Mouse (Mus musculus) T-helper 17 cell (primary cell): Measurements from ENCODE around the gene Fgr.

Source experiments
- in situ Hi-C, 2 experiments: fragments of 300-600 bp; cut with MboI, MseI; formaldehyde crosslinking; loops; 1 replicate in 1 of 2; 2 replicates in 1 of 2; pipeline ENCODE4 v1.15.1; 2025; ENCODE audit warnings: high pct_unique_total_duplicates in 2 of 2

Gene Fgr

DNA sequence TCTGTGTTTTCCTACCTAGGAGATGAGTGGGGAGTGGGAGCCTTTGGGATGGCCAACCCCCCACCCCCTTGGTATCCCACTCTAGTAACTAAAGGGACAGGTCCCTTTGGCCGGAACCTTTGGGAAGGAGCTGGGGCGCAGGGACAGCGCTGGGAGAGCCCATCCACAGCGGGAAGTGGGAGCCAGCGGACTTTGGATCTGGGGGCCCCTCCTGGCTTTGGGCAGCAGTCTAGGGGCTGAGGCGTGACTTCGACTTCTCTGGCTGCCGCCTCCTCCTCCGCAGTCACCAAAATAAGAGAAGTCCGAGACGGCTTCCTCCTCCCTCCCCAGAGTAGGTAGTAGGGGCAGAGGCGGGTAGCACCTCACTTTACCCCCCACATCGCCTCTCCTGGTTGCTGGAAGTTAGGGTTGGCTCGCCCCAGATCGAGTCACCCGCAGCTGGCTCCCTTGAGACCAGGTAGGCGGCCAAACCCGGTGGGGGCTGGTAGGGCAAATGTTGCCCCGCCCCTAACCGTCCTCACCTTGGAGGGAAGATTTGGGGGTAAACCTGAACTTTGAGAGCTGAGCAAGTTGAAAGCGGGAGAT lies at the start of gene Fgr:
Gene Fgr, plus strand, starts transcription at position 282 of the 585 bp plus-strand sequence.
- in situ Hi-C loops = loop anchor here in 1 of 2 experiments (10.0 kb wide), 1 partner anchor 641 kb away; no protein-coding TSS in a partner anchor

- in situ Hi-C loops = loop anchor here (5.0 kb wide), 3 partner anchors 84 to 149 kb away; partner anchors contain the start of gene Ppp1r8 (in 1 of the 2)
These were observed 47.4 kb upstream of the Fgr start for GRCm38 (mm10) chr4:132926520-132926919.

DNA sequence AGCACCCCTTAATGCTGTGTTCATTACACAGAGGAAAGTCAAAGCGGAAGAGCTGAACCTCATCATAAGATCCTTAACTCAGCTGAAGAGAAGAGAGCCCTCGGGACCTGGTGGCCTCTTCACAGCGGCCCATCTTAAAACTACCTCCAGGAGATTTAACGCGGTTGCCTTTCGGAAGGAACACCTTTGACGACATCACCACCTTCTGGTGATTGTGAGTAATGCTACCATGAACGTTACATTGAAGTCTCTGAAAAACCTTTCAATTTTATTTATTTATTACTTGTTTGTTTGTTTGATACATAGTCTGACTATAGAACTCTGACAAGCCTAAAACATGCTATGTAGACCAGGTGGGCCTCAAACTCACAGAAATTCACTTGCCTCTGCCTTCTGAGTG lies 43.1 kb upstream of the Fgr start:
- in situ Hi-C loops = loop anchor here in 1 of 2 experiments (5.0 kb wide), 1 partner anchor 38 kb away; no protein-coding TSS in a partner anchor

DNA sequence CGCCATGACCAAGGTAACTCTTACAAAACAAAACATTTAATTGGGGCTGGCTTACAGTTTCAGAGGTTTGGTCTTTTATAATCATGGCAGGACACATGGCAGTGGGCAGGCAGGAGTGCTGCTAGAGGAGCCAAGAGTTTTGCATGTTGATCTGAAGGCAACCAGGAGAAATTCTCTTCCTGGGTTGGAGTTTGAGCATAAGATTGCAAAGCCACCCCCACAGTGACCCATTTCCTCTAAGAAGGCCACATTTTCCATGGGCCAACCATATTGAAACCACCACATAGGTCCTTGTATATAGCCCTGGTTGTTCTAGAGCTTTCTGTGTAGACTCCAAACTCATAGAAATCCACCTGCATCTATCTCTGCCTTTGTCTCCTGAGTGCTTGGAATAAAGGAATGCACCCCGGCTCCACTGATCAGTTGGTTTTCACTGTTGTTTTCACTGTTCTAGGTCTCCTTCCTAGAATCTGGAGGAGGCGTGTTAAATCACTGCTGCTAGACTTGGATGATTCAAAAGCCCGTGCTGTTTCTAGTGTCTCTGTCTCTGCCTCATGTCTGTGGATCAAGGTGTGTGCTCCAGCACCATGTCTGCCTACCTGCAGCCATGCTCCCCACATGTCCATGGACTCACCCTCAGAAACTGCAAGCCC lies 41.0 kb upstream of the Fgr start:
- in situ Hi-C loops = loop anchor here in 1 of 2 experiments (5.0 kb wide), 1 partner anchor 41 kb away; no protein-coding TSS in a partner anchor

GRCm38 (mm10) chr4:132934639-132935038 lies 39.3 kb upstream of the Fgr start:
- in situ Hi-C loops = loop anchor here in 1 of 2 experiments (5.0 kb wide), 1 partner anchor 42 kb away; no protein-coding TSS in a partner anchor

DNA sequence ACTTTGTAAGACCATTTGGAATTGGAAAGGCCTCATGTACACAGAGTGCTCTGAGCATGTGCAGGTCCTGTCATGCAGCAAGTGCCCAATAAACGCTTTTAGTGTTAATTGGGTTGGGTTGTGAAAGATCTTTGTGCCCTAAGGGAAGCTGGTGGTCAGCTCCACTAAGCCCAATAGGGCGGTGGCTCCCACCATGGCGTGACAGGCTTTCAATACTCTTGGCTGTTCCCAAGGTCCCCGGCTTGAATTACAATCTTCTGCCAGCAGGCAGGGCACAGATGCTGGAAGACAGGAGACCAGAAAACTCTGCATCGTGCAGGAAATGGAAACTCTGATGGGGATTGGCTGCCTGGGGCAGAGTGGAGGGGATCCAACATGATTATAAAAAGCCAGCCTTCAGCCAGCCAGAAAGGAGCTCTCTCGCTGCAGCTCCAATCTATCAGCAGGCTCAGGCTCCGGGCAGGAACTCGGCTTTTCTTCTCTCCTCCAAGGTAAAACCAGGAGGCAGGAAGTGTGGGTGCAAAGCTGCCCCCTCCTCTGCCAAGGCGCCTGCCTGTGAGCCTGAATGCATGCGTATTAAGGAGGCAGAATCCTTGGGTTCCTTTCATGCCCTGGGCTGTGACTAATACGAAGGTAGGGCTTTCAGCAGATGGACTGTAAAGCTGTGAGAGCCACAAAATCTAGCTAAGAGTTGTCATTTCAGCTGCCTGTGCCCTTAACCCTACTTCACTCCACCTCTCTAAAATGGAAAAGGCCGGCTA lies 35.5 kb upstream of the Fgr start:
- in situ Hi-C loops = no loop called here

GRCm38 (mm10) chr4:132939421-132940127 lies 34.3 kb upstream of the Fgr start:
- in situ Hi-C loops = no loop called here

DNA sequence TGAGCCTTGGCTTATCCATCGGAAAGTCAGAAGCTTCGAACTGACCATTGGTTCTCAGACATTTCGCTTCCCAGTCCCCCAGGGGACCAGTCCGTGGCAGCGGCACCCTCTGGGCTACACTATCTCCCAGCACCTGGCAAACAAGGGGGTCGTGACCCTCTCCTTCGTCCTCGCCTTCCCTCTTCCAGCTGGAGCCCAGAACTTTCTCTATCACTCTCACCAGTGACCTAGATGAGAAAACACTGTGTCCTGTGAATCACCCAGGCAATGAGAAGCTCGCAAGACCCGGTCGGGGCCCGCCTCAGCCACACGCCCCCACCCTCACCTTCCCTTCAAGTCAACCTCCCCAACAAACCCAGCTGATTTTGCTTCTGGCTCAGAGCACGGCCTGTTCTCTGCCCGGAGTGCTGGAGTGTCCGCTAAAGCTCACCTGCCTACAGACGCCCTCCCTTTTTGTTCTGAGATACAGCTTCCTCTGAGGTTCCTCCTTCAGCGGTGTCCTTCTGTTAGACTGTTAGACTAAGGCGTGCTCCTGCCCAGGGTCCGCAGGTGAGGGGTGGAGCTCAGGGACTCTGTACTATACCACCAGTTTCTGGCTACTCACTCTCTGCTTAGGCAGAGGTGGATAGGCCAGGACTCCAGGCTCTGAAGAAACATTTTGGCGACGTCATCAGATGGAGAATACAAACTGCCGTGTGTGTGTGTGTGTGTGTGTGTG lies 32.7 kb upstream of the Fgr start:
- in situ Hi-C loops = no loop called here

- in situ Hi-C loops = no loop called here
These were observed 30.8 kb upstream of the Fgr start for GRCm38 (mm10) chr4:132943088-132943487.

DNA sequence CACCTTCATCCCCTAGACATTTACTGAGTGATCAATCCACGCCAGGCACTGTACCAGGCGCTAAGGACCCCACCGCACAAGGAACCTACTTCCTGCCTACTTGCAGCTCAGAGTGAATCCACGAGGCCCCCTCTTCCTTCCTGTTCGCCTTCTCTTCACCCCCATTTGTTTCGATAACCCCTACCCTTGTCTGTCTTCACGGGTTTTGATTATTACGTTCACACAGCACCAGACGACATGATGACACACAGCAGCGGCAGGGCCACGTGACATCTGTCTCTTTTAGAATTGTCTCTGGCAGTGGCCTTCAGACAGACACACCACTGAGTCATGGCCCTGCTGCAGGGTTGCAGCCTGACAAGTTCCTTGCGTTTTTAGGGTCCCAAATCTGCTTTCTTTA lies 29.8 kb upstream of the Fgr start:
- in situ Hi-C loops = no loop called here

- in situ Hi-C loops = loop anchor here in 1 of 2 experiments (5.0 kb wide), 1 partner anchor 108 kb away; no protein-coding TSS in a partner anchor
These were observed 29.1 kb upstream of the Fgr start for GRCm38 (mm10) chr4:132944776-132945175.

GRCm38 (mm10) chr4:132945261-132946046 lies 28.4 kb upstream of the Fgr start:
- in situ Hi-C loops = loop anchor here in 1 of 2 experiments (5.0 kb wide), 1 partner anchor 107 kb away; no protein-coding TSS in a partner anchor

GRCm38 (mm10) chr4:132946047-132947001 lies 27.6 kb upstream of the Fgr start:
- in situ Hi-C loops = loop anchor here in 1 of 2 experiments (5.0 kb wide), 1 partner anchor 106 kb away; no protein-coding TSS in a partner anchor

- in situ Hi-C loops = loop anchor here in 1 of 2 experiments (5.0 kb wide), 1 partner anchor 102 kb away; no protein-coding TSS in a partner anchor
These were observed 23.9 kb upstream of the Fgr start for GRCm38 (mm10) chr4:132949882-132950532.

DNA sequence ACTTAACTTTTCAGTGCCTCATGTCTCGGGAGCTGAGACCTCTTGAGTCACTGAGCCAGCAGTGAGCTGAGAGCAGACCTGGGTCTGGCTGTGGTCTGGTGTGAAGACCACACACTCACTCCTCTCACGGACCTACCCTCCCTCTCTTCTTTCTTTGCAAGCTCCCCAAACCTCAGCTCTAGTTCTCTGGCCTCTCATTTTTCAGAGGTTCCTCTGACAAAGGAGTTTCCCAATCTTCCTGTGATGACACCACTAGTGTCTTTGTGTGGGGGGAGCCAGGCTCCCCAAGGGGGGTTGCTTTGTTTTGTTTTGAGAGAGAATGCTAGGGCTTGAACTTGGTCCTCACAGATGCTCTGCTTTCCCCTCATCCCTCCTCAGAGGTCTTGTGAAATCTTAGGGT lies 22.9 kb upstream of the Fgr start:
- in situ Hi-C loops = no loop called here

DNA sequence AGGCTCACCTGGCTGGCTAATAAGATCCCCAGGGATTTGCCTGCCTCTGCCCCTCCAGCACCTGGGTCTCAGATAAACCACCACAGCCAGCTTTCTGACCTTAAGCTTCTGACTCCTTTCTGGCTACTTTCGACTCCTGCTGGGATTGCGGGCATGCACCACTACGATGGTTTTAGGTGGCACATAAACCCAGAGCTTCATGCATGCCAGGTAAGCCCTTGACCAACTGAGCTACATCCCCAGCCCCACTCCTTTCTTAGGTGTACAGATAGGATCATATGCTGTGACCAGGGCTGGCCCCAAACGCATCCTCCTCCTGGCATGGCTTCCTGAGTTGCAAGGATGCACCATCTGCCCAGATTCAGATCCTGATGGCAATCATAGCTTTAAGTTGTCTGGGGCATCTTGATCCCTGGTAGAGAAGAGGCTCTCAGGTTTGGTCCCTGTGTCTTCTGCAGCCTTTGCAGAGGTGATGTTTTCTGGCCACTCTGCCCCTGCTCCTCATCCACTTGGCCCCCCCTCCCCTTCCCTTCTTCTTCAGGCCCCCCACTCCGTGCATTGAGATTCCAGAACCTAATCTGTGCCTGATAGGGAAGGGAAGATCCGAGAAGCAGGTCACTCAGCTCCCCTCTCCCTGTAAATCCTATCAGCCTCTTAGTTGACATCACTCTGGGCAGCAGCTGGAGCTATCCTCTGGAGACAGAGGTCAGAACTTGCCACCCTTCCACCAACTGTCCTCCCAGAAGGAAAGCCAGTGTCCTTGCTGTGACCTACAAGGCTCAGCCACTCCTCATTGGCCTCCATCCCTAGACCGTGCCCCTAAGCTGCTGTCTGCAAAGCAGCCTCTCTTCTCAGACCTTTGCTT lies 19.1 kb upstream of the Fgr start:
- in situ Hi-C loops = loop anchor here in 1 of 2 experiments (5.0 kb wide), 1 partner anchor 38 kb away; no protein-coding TSS in a partner anchor

DNA sequence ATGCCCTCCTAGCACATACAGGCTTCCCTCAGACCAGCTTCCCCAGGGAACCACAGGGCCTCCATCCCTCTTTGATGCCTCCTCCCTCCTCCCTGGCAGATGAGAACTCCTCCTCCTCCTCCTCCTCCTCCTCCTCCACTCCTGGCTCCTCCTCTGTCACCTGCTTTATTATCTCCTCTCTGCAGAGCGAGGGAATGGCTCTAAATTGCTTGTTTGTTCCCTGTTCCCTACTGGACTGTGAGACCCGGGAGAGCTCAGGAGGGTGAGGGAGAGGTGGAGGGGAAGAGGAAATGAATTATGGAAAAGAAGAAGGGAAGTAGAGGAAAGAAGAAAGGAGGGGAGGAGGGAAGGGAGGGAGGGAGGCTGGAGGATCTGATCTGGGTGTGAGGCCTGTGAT lies 18.5 kb upstream of the Fgr start:
- in situ Hi-C loops = loop anchor here in 1 of 2 experiments (5.0 kb wide), 1 partner anchor 37 kb away; no protein-coding TSS in a partner anchor
